Mouse (Mus musculus): ENCODE data around the gene Serpinh1. TPM values are rescaled to one million over a fixed set of nuclear protein-coding genes. Genes with fewer than 3 reads are reported as not detected.
A peak's percentile ranks its signal among the peaks of the same experiment; 100 is the strongest.

Serpinh1 gene
- polyA plus RNA-seq, 1 experiment from 2014 or later, result 1,171 TPM

- H3K36me3 ChIP-seq, result no peaks in the 10 kb centered on the region
- no peaks in the 10 kb centered on the region for H3K9me3 ChIP-seq (replicated peaks)
- WGBS, result 51% methylated on average over 8 of the region's 8 CpGs
- DNase-seq (ENCODE audit: low spot score), result no peak
- H3K4me1 ChIP-seq, result peaks cover 34% of the 10 kb centered on the region
- peak overlapping the region; percentile 46; the same call in 1 of the 2 replicates for H3K27ac ChIP-seq
- no peaks in the 10 kb centered on the region for H3K27me3 ChIP-seq (ENCODE audit: low read depth, poor library complexity, severe bottlenecking)
- H3K4me3 ChIP-seq, result no peak overlapping the region
Measured at GRCm38 (mm10) chr7:99312671-99313143, 40.3 kb downstream of the Serpinh1 start.

GRCm38 (mm10) chr7:99312058-99312457, 41.0 kb downstream of the Serpinh1 start:
- Histone ChIP-seq H3K4me3 (no peak overlapping the region), H3K9me3 (replicated peaks) (no peaks in the 10 kb centered on the region), H3K36me3 (no peaks in the 10 kb centered on the region), H3K27me3 (ENCODE audit: low read depth, poor library complexity, severe bottlenecking) (no peaks in the 10 kb centered on the region), H3K27ac (peak overlapping the region; percentile 46; the same call in 1 of the 2 replicates), H3K4me1 (peaks cover 34% of the 10 kb centered on the region)
- WGBS, result 81% methylated on average over 4 of the region's 4 CpGs
- no peak for DNase-seq (ENCODE audit: low spot score)

- Histone ChIP-seq H3K4me3 (no peak overlapping the region), H3K27me3 (ENCODE audit: low read depth, poor library complexity, severe bottlenecking) (no peaks in the 10 kb centered on the region), H3K9me3 (replicated peaks) (no peaks in the 10 kb centered on the region), H3K4me1 (peaks cover 38% of the 10 kb centered on the region), H3K36me3 (no peaks in the 10 kb centered on the region), H3K27ac (no peak overlapping the region; the same call in 1 of the 2 replicates)
- 79% methylated on average over 7 of the region's 7 CpGs for WGBS
- DNase-seq (ENCODE audit: low spot score), result no peak
Measured at GRCm38 (mm10) chr7:99311433-99311832, 41.6 kb downstream of the Serpinh1 start.

GRCm38 (mm10) chr7:99306640-99307039, 46.4 kb downstream of the Serpinh1 start:
- Histone ChIP-seq H3K27ac (no peak overlapping the region), H3K36me3 (no peaks in the 10 kb centered on the region), H3K4me3 (no peak overlapping the region), H3K27me3 (ENCODE audit: low read depth, poor library complexity, severe bottlenecking) (no peaks in the 10 kb centered on the region), H3K4me1 (peaks cover 31% of the 10 kb centered on the region), H3K9me3 (replicated peaks) (no peaks in the 10 kb centered on the region)
- no peak for DNase-seq (ENCODE audit: low spot score)
- 24% methylated on average over 3 of the region's 3 CpGs for WGBS

- Histone ChIP-seq H3K9me3 (replicated peaks) (no peaks in the 10 kb centered on the region), H3K4me1 (peaks cover 27% of the 10 kb centered on the region), H3K27me3 (ENCODE audit: low read depth, poor library complexity, severe bottlenecking) (no peaks in the 10 kb centered on the region), H3K4me3 (no peak overlapping the region), H3K36me3 (no peaks in the 10 kb centered on the region), H3K27ac (no peak overlapping the region)
- DNase-seq (ENCODE audit: low spot score), result no peak
- WGBS, result 92% methylated on average over 4 of the region's 4 CpGs
Measured at GRCm38 (mm10) chr7:99305688-99306087, 47.4 kb downstream of the Serpinh1 start.

GRCm38 (mm10) chr7:99304949-99305372, 48.1 kb downstream of the Serpinh1 start:
- DNase-seq (ENCODE audit: low spot score), result no peak
- Histone ChIP-seq H3K4me3 (no peak overlapping the region), H3K27ac (peak overlapping the region; percentile 30; the same call in 1 of the 2 replicates), H3K27me3 (ENCODE audit: low read depth, poor library complexity, severe bottlenecking) (no peaks in the 10 kb centered on the region), H3K9me3 (replicated peaks) (no peaks in the 10 kb centered on the region), H3K4me1 (peaks cover 27% of the 10 kb centered on the region), H3K36me3 (no peaks in the 10 kb centered on the region)
- 68% methylated on average over 5 of the region's 5 CpGs for WGBS

GRCm38 (mm10) chr7:99304029-99304428, 49.0 kb downstream of the Serpinh1 start:
- Histone ChIP-seq H3K4me1 (peaks cover 27% of the 10 kb centered on the region), H3K36me3 (no peaks in the 10 kb centered on the region), H3K4me3 (no peak overlapping the region), H3K27me3 (ENCODE audit: low read depth, poor library complexity, severe bottlenecking) (no peaks in the 10 kb centered on the region), H3K27ac (0 out of 2 replicates have a peak overlapping the region, but pooled peaks have one; percentile 30), H3K9me3 (replicated peaks) (no peaks in the 10 kb centered on the region)
- WGBS, result 55% methylated on average over 6 of the region's 6 CpGs
- no peak for DNase-seq (ENCODE audit: low spot score)

- Histone ChIP-seq H3K4me1 (peaks cover 12% of the 10 kb centered on the region), H3K27ac (no peak overlapping the region), H3K4me3 (no peak overlapping the region), H3K9me3 (replicated peaks) (no peaks in the 10 kb centered on the region), H3K27me3 (ENCODE audit: low read depth, poor library complexity, severe bottlenecking) (no peaks in the 10 kb centered on the region), H3K36me3 (no peaks in the 10 kb centered on the region)
- 14% methylated on average over 3 of the region's 3 CpGs for whole genome bisulfite sequencing
- no peak for DNase-seq (ENCODE audit: low spot score)
Measured at GRCm38 (mm10) chr7:99300650-99301175, 52.3 kb downstream of the Serpinh1 start.

Other genes with a start within 250 kb of the Serpinh1 start
- 10.5 and 12.0 TPM in 2 replicates for gene Uvrag, start 212.1 kb downstream of the Serpinh1 start, polyA plus RNA-seq (2016; fragmentation: Nextera tagmentation; extraction: Ambion mirVana)
- 14.2 and 15.0 TPM in 2 replicates for gene Dgat2, start 170.5 kb downstream of the Serpinh1 start, polyA plus RNA-seq (2016; fragmentation: Nextera tagmentation; extraction: Ambion mirVana)
- 78.6 and 124 TPM in 2 replicates for gene Mogat2, start 114.6 kb downstream of the Serpinh1 start, polyA plus RNA-seq (2016; fragmentation: Nextera tagmentation; extraction: Ambion mirVana)
- gene Map6, start 85.8 kb downstream of the Serpinh1 start, polyA plus RNA-seq (2016; fragmentation: Nextera tagmentation; extraction: Ambion mirVana), result 3.1 and 5.4 TPM in 2 replicates
- 9.9 and 12.3 TPM in 2 replicates for gene Gdpd5, start 28.2 kb upstream of the Serpinh1 start, polyA plus RNA-seq (2016; fragmentation: Nextera tagmentation; extraction: Ambion mirVana)
- gene Klhl35, start 112.8 kb upstream of the Serpinh1 start, polyA plus RNA-seq (2016; fragmentation: Nextera tagmentation; extraction: Ambion mirVana), result 0.21 and 0.63 TPM in 2 replicates
- 745 and 824 TPM in 2 replicates for gene Rps3, start 130.5 kb upstream of the Serpinh1 start, polyA plus RNA-seq (2016; fragmentation: Nextera tagmentation; extraction: Ambion mirVana)
- gene Arrb1, start 182.2 kb upstream of the Serpinh1 start, polyA plus RNA-seq (2016; fragmentation: Nextera tagmentation; extraction: Ambion mirVana), result 8.8 and 10.0 TPM in 2 replicates

Measured in limb, embryonic 10.5 days (tissue).